Mouse (Mus musculus): ENCODE results near the gene Gga3. TPM values are rescaled to one million over a fixed set of nuclear protein-coding genes. Genes with fewer than 3 reads are reported as not detected.

Gene Gga3
- total and polyA plus RNA-seq, 3 experiments, result 7.7 to 39.8 (median 18.7) TPM

DNA sequence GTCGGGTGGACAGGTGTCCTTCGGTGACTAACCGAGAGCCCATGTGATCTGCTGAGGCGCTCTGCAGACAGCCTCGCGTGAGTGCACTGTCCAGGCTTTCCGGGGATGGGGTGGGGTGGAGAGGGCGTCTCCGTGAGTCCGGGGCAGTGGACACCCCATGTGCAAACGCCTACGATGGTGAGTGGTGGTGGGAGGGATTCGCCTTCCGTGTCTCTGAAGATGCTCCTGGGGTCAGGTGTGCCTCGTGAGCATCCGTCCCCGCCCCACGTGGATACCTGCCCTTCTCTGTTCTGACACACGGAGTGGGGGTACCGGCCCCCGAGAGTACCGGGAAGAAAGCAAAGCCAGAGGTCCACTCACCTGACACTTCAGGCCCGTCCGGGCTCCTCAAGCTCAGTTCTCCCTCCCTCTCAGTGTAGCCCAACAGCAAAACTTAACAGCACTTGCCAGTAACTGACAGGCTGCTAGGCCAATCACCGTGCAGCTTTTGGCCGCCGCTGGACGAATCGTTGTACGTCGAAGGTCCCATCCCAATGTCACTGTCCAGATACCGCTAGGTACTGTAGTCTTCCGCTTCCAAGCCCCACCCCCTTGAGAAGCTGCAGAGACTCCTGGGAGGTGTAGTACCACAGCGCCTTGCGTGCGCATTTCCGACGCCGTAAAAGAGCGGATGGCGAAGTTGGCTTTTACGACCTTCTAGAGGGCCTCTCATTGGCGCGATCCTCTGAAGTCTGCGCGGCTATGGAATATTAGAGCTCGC is 24.0 kb upstream of the Gga3 start, which contains the start of gene Slc25a19 (continued):
- TF ChIP-seq RAD21 (IDR thresholded peaks at IDR 0.05; ENCODE audit: low read depth, low read length) (no peak; the same call in 1 of the 2 replicates), MEF2A (IDR thresholded peaks at IDR 0.05; ENCODE audit: borderline replicate concordance, low read depth, low read length) (peak; percentile 81; the same call in 1 of the 2 replicates), NELFE (IDR thresholded peaks at IDR 0.05; ENCODE audit: low read depth, low read length) (peak; percentile 94), MYC (IDR thresholded peaks at IDR 0.05; ENCODE audit: low read depth, low read length) (peak; percentile 90), NRF1 (IDR thresholded peaks at IDR 0.05; ENCODE audit: low read depth, low read length) (peak; percentile 80), EP300 (IDR thresholded peaks at IDR 0.05; ENCODE audit: low read length) (peak; percentile 52; the same call in 1 of the 2 replicates), PAX5 (IDR thresholded peaks at IDR 0.05; ENCODE audit: low read length) (no peak), CHD1 (IDR thresholded peaks at IDR 0.05; ENCODE audit: low read depth, low read length) (no peak; the same call in 1 of the 2 replicates), CTCF (conservative IDR thresholded peaks at IDR 0.05 in 1 of 2, IDR thresholded peaks at IDR 0.05 in 1 of 2; ENCODE audit: low read depth in 2 of 2, low read length in 2 of 2) (no peak), JUN (IDR thresholded peaks at IDR 0.05; ENCODE audit: insufficient read depth, low read depth, low read length) (peak; percentile 15; the same call in 1 of the 2 replicates), MAX (IDR thresholded peaks at IDR 0.05; ENCODE audit: low read length) (peak; percentile 90), GABPA (IDR thresholded peaks at IDR 0.05; ENCODE audit: insufficient replicate concordance, low read depth, low read length) (peak; percentile 91; the same call in 1 of the 2 replicates)

DNA sequence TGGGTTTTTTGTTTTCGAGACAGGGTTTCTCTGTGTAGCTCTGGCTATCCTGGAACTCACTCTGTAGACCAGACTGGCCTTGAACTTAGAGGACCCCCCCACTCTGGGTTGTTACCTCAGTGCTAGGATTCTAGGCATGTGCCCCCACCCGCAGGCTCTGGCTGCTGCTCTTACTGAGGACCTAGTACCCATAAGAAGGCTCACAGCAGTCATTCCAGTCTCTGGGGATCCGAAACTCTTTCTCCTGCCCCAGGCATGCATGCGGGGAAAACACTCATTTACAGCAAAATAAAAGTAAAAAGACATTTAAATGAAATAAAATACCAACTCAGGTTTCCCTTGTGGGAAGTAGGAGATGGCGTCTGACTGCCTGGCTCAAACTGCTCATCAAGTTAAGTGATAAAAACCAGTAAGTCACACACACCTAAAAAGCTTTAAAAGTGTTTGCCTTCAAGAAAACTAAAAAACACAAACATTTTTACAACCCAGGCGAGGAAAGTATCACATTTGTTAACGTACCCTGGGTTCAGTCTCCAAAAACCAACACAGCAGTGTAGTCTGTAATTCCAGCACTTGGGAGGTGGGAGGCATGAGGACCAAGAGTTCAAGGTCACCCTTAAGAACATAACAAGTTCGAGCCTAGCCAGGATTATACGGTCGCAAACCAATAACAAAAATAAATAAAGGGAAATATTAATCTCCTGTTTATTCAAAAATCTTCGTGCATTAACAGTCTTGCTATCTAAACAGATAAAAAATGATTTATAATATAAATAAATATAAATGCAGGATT is 23.2 kb upstream of the Gga3 start:
- Histone ChIP-seq H3K27me3 (replicated peaks) (no peaks in the 10 kb centered on the region), H3K4me2 (ENCODE audit: insufficient read depth, low read depth, poor library complexity, severe bottlenecking) (peak overlapping the region; percentile 87), H3K9me3 (replicated peaks; ENCODE audit: low read length) (no peaks in the 10 kb centered on the region), H3K36me3 (replicated peaks in 1 of 2; ENCODE audit: control insufficient read depth in 1 of 2, insufficient read depth in 1 of 2, low read length in 1 of 2) (peaks cover 33 to 42% of the 10 kb centered on the region in 2 experiments), H3K27ac (ENCODE audit: insufficient read depth, low read depth) (peak overlapping the region; percentile 48; the same call in 1 of the 2 replicates), H3K79me2 (replicated peaks; ENCODE audit: control insufficient read depth, extremely low read depth, insufficient read depth, poor library complexity, severe bottlenecking) (peaks cover 59% of the 10 kb centered on the region), H3K9ac (ENCODE audit: insufficient read depth, low read depth) (peak overlapping the region; percentile 92), H3K4me3 (replicated peaks in 1 of 3; ENCODE audit: low read depth in 2 of 3, low read length in 2 of 3, poor library complexity in 1 of 3) (peak overlapping the region; percentile 78 to 97 (median 80)), H3K4me1 (ENCODE audit: control insufficient read depth in 1 of 2, insufficient read depth in 2 of 2) (peaks cover 32 to 55% of the 10 kb centered on the region in 2 experiments)
- in situ Hi-C loops (cut with MboI; ENCODE audit: low pct_ligation_motif_present, low pct_unique_long_range_greater_than_20kb, low sequenced_read_pairs) (loop anchor here (25.0 kb wide), 1 partner anchor 785 kb away; the partner anchor contains the start of gene Rnf157), dilution Hi-C loops (cut with MboI; ENCODE audit: extremely low pct_ligation_motif_present, extremely low pct_unique_long_range_greater_than_20kb, low sequenced_read_pairs) (no loop called here)
- no peak for DNase-seq (ENCODE audit: extremely low read depth)
- TF ChIP-seq ZKSCAN1 (IDR thresholded peaks at IDR 0.05; ENCODE audit: borderline replicate concordance, low read depth, low read length) (no peak), RAD21 (IDR thresholded peaks at IDR 0.05; ENCODE audit: low read depth, low read length) (no peak), ZC3H11A (IDR thresholded peaks at IDR 0.05; ENCODE audit: low read depth, low read length) (no peak), NELFE (IDR thresholded peaks at IDR 0.05; ENCODE audit: low read depth, low read length) (no peak), TCF12 (IDR thresholded peaks at IDR 0.05; ENCODE audit: low read depth, low read length) (no peak), ELF1 (IDR thresholded peaks at IDR 0.05; ENCODE audit: low read depth, low read length) (no peak), PAX5 (IDR thresholded peaks at IDR 0.05; ENCODE audit: low read length) (no peak), RCOR1 (conservative IDR thresholded peaks at IDR 0.05; ENCODE audit: low read depth, low read length) (no peak), BHLHE40 (IDR thresholded peaks at IDR 0.05; ENCODE audit: low read depth, low read length) (no peak), GABPA (IDR thresholded peaks at IDR 0.05; ENCODE audit: insufficient replicate concordance, low read depth, low read length) (no peak), HCFC1 (IDR thresholded peaks at IDR 0.05; ENCODE audit: low read depth, low read length) (no peak), ETS1 (conservative IDR thresholded peaks at IDR 0.05; ENCODE audit: low read depth, low read length) (no peak), POLR2A (IDR thresholded peaks at IDR 0.05; ENCODE audit: low read depth, low read length) (no peak), SIN3A (IDR thresholded peaks at IDR 0.05; ENCODE audit: low read length) (peak; percentile 7; the same call in 1 of the 2 replicates), KAT2A (IDR thresholded peaks at IDR 0.05; ENCODE audit: insufficient replicate concordance, low read length) (no peak), E2F4 (IDR thresholded peaks at IDR 0.05; ENCODE audit: insufficient replicate concordance, low read depth, low read length) (no peak), CHD2 (IDR thresholded peaks at IDR 0.05; ENCODE audit: low read length) (no peak), NRF1 (IDR thresholded peaks at IDR 0.05; ENCODE audit: low read depth, low read length) (no peak), EP300 (IDR thresholded peaks at IDR 0.05; ENCODE audit: low read length) (no peak), JUND (conservative IDR thresholded peaks at IDR 0.05; ENCODE audit: low read depth, low read length) (no peak), MAFK (IDR thresholded peaks at IDR 0.05; ENCODE audit: insufficient replicate concordance, low read length) (no peak), CHD1 (IDR thresholded peaks at IDR 0.05; ENCODE audit: low read depth, low read length) (peak; percentile 89; the same call in 1 of the 2 replicates), MAX (IDR thresholded peaks at IDR 0.05; ENCODE audit: low read length) (no peak), IRF4 (IDR thresholded peaks at IDR 0.05; ENCODE audit: low read depth, low read length) (no peak), ZNF384 (IDR thresholded peaks at IDR 0.05; ENCODE audit: low read depth, low read length) (no peak), POLR2AphosphoS2 (IDR thresholded peaks at IDR 0.05; ENCODE audit: low read depth, low read length) (0 out of 2 replicates have a peak, but pooled peaks have one; percentile 50), TBP (conservative IDR thresholded peaks at IDR 0.05; ENCODE audit: low read depth, low read length) (no peak), SMC3 (IDR thresholded peaks at IDR 0.05; ENCODE audit: low read depth, low read length) (no peak)
